Mouse (Mus musculus) heart, postnatal 0 days (tissue): ENCODE results near the gene Rbms2. TPM values are rescaled to one million over a fixed set of nuclear protein-coding genes. Genes with fewer than 3 reads are reported as not detected.

Experiments
- ATAC-seq: fragments of 200-750 bp; cut with Nextera tagmentation; 2 replicates; pipeline ENCODE4 v1.8.0; 2017; ENCODE audit warnings: low read depth, moderate number of reproducible peaks, moderate library complexity; ENCODE audit not compliant: insufficient read depth
- DNase-seq: peaks from one replicate; pipeline ENCODE4 v3.0.0-alpha.2; 2016; ENCODE audit warnings: low spot score
- H3K27ac ChIP-seq: fragments of 300-500 bp; sonication (generic); 2 replicates; pipeline ENCODE4 v1.5.1; 2014; ENCODE audit warnings: low read depth, mild to moderate bottlenecking
- H3K27me3 ChIP-seq: fragments of 300-500 bp; sonication (generic); 2 replicates; pipeline ENCODE4 v1.6.1; 2014; ENCODE audit warnings: low read length, mixed read lengths; ENCODE audit not compliant: control insufficient read depth, insufficient read depth
- H3K36me3 ChIP-seq: fragments of 300-500 bp; sonication (generic); replicated peaks from 2 replicates; pipeline ENCODE4 v1.6.1; 2014; ENCODE audit warnings: low read length, mixed read lengths; ENCODE audit not compliant: control insufficient read depth, insufficient read depth
- H3K4me1 ChIP-seq: fragments of 300-500 bp; sonication (generic); 2 replicates; pipeline ENCODE4 v1.6.1; 2014; ENCODE audit warnings: antibody characterized with exemption; ENCODE audit not compliant: control insufficient read depth, insufficient read depth
- H3K4me2 ChIP-seq: fragments of 300-500 bp; sonication (generic); 2 replicates; pipeline ENCODE4 v1.6.1; 2014; ENCODE audit warnings: low read depth, mild to moderate bottlenecking, low read length, moderate library complexity
- H3K4me3 ChIP-seq: fragments of 300-500 bp; sonication (generic); 2 replicates; pipeline ENCODE4 v1.5.1; 2014; ENCODE audit warnings: low read depth, low read length
- H3K9ac ChIP-seq: fragments of 300-500 bp; sonication (generic); replicated peaks from 2 replicates; pipeline ENCODE4 v1.6.1; 2014; ENCODE audit warnings: low read depth, low read length, mixed read lengths
- H3K9me3 ChIP-seq: fragments of 300-500 bp; sonication (generic); replicated peaks from 2 replicates; pipeline ENCODE4 v1.6.1; 2016; ENCODE audit warnings: low read length; ENCODE audit not compliant: control insufficient read depth
- CTCF ChIP-seq: IDR thresholded peaks from 2 replicates; pipeline ENCODE4 v1.5.1; 2016; ENCODE audit warnings: antibody characterized with exemption, control low read depth, low read depth
- EP300 ChIP-seq: IDR thresholded peaks from 2 replicates; pipeline ENCODE4 v1.6.1; 2016; ENCODE audit warnings: antibody characterized with exemption, low read depth
- WGBS: fragments of 180-500 bp; shearing (Covaris S2); extraction: QIAGEN DNeasy Blood & Tissue Kit; methylation state at CpG from one replicate; pipeline ENCODE4 v1.1.7; 2014; 5-methylcytosine and 5-hydroxymethylcytosine counted together
- polyA plus RNA-seq: library from polyadenylated mRNA; unstranded; fragments of >200 nt; fragmentation: Nextera tagmentation; extraction: Ambion mirVana; gene quantifications from 2 replicates; pipeline ENCODE4 v1.2.1, GENCODE M21; 2015
- total RNA-seq: library from RNA; depleted of rRNA; stranded (reverse); fragments of >200 nt; gene quantifications from 2 replicates; pipeline ENCODE4 v1.2.3, GENCODE M21; 2014; ENCODE audit warnings: low replicate concordance

Rbms2 gene
- total and polyA plus RNA-seq, 2 experiments from 2014 or later: 29.9 to 41.9 TPM

- TF ChIP-seq CTCF: no peak
- no peak for TF ChIP-seq EP300
- H3K27me3 ChIP-seq: no peaks in the 10 kb centered on the region
- DNase-seq (no peak), ATAC-seq (no peak)
- H3K4me1 ChIP-seq: peaks cover 10% of the 10 kb centered on the region
- H3K4me3 ChIP-seq: no peak overlapping the region
- H3K36me3 ChIP-seq: 0 out of 2 replicates have a peak, but pooled peaks cover 3% of the 10 kb centered on the region
- H3K4me2 ChIP-seq: no peak overlapping the region
- H3K27ac ChIP-seq: no peak overlapping the region
- no peak overlapping the region for H3K9ac ChIP-seq
- H3K9me3 ChIP-seq: no peaks in the 10 kb centered on the region
- WGBS: 90% methylated on average over 10 of the region's 10 CpGs
Observed at GRCm38 (mm10) chr10:128208326-128208725, 28.2 kb upstream of the Rbms2 start.

- Histone ChIP-seq H3K9ac (no peak overlapping the region), H3K4me1 (no peaks in the 10 kb centered on the region), H3K4me2 (no peak overlapping the region), H3K27me3 (no peaks in the 10 kb centered on the region), H3K4me3 (no peak overlapping the region), H3K27ac (no peak overlapping the region), H3K9me3 (no peaks in the 10 kb centered on the region), H3K36me3 (0 out of 2 replicates have a peak, but pooled peaks cover 3% of the 10 kb centered on the region)
- ATAC-seq (no peak), DNase-seq (no peak)
- 83% methylated on average over 15 of the region's 15 CpGs for WGBS
- TF ChIP-seq CTCF (no peak), EP300 (no peak)
Observed at GRCm38 (mm10) chr10:128204941-128205340, 24.8 kb upstream of the Rbms2 start.

- ATAC-seq (no peak), DNase-seq (no peak)
- no peak for TF ChIP-seq EP300
- 68% methylated on average over 6 of the region's 6 CpGs for WGBS
- H3K27me3 ChIP-seq: no peaks in the 10 kb centered on the region
- no peaks in the 10 kb centered on the region for H3K36me3 ChIP-seq
- no peaks in the 10 kb centered on the region for H3K9me3 ChIP-seq
- no peak overlapping the region for H3K27ac ChIP-seq
- no peak overlapping the region for H3K4me2 ChIP-seq
- no peak overlapping the region for H3K4me3 ChIP-seq
- H3K4me1 ChIP-seq: no peaks in the 10 kb centered on the region
- no peak overlapping the region for H3K9ac ChIP-seq
Observed at GRCm38 (mm10) chr10:128201856-128202255, 21.8 kb upstream of the Rbms2 start.

GRCm38 (mm10) chr10:128194551-128195461 is 14.7 kb upstream of the Rbms2 start:
- ATAC-seq (peak; percentile 78), DNase-seq (peak; percentile 40)
- H3K9me3 ChIP-seq: no peaks in the 10 kb centered on the region
- H3K4me1 ChIP-seq: peaks cover 6% of the 10 kb centered on the region; the same call in 1 of the 2 replicates
- H3K27ac ChIP-seq: no peak overlapping the region
- no peaks in the 10 kb centered on the region for H3K36me3 ChIP-seq
- peaks cover 9% of the 10 kb centered on the region for H3K27me3 ChIP-seq
- peak overlapping the region; percentile 64 for H3K4me3 ChIP-seq
- H3K4me2 ChIP-seq: peak overlapping the region; percentile 99
- H3K9ac ChIP-seq: peak overlapping the region; percentile 51
- 2% methylated on average over 57 of the region's 79 CpGs for WGBS
- no peak for TF ChIP-seq EP300
- no peak for TF ChIP-seq CTCF

- Histone ChIP-seq H3K36me3 (no peaks in the 10 kb centered on the region), H3K27me3 (peaks cover 9% of the 10 kb centered on the region), H3K4me1 (peaks cover 6% of the 10 kb centered on the region; the same call in 1 of the 2 replicates), H3K4me2 (peak within 1 kb of the TSS; percentile 99), H3K4me3 (peak within 1 kb of the TSS; percentile 64), H3K9ac (peak within 1 kb of the TSS; percentile 51), H3K9me3 (no peaks in the 10 kb centered on the region), H3K27ac (peak within 1 kb of the TSS; percentile 20; the same call in 1 of the 2 replicates)
- TF ChIP-seq CTCF: no peak
- no peak for TF ChIP-seq EP300
- WGBS: under 1% methylated on average over 45 of the region's 46 CpGs
- DNase-seq (peak; percentile 94), ATAC-seq (peak; percentile 97)
Observed at GRCm38 (mm10) chr10:128194024-128194550, 14.0 kb upstream of the Rbms2 start, which contains the start of gene Gls2. Gene Gls2, plus strand, starts transcription at chr10:128194457.
